In the genomic region with DNA sequence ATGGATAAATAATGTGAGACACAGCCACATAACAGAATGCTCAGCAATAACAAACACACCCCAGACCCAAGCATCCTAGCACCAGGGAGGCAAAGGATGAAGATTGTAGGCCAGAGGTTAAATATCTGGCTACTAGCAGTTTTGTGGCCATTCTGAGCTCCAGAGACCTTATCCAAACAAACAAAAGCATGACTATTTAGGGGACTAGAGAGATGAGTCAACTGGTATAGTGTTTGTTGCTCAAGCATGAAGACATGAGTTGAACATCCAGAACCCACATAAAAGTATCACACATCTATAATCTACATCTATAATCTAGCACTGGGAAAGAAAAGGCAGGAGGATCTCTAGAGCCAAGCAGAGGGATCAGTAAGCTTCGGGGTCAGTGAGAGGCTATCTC, we compare ENCODE assay signal across 28 mouse cellular contexts.
"Had no signal": no experiment of that assay in that cellular context is flagged by ENCODE, and none has a peak within 500 bp of the region (broad histone marks: within the 10 kb centered on the region; RNA-seq: fewer than 3 reads in every experiment).

No protein-coding gene starts in this region.

- H3K27me3 ChIP-seq: limb, embryonic 12.5 days; limb, embryonic 13.5 days; limb, embryonic 15.5 days; liver, embryonic 12.5 days; liver, embryonic 13.5 days; liver, embryonic 15.5 days; lung, embryonic 15.5 days; megakaryocyte, embryonic 14.5 days; midbrain, embryonic 12.5 days; midbrain, embryonic 13.5 days; midbrain, embryonic 15.5 days; neural tube, embryonic 12.5 days had no signal

- H3K4me1 ChIP-seq: limb, embryonic 10.5 days; limb, embryonic 12.5 days; limb, embryonic 13.5 days; limb, embryonic 15.5 days; liver, embryonic 12.5 days; liver, embryonic 15.5 days; lung, embryonic 15.5 days; midbrain, embryonic 10.5 days; midbrain, embryonic 12.5 days; midbrain, embryonic 13.5 days; midbrain, embryonic 15.5 days; neural tube, embryonic 12.5 days had no signal

- ATAC-seq: liver, embryonic 12.5 days; liver, postnatal 0 days; lung, postnatal 0 days; midbrain, embryonic 13.5 days; midbrain, embryonic 15.5 days; midbrain, embryonic 16.5 days had no signal

- DNase-seq: left cerebral cortex, postnatal 4 days; liver; liver, embryonic 13.5 days; liver, postnatal 0 days; lung, adult 2 months; lung, embryonic 14.5 days; lung, postnatal 10 days; lung, postnatal 14 days; lung, postnatal 4 days; midbrain, embryonic 14.5 days had no signal

- H3K4me3 ChIP-seq: limb, embryonic 10.5 days; limb, embryonic 12.5 days; limb, embryonic 13.5 days; limb, embryonic 15.5 days; liver, embryonic 12.5 days; liver, embryonic 13.5 days; liver, embryonic 15.5 days; lung, embryonic 15.5 days; megakaryocyte, embryonic 14.5 days; midbrain, embryonic 10.5 days; midbrain, embryonic 12.5 days; midbrain, embryonic 13.5 days; midbrain, embryonic 15.5 days; myocyte; neural tube, embryonic 12.5 days had no signal

- H3K9me3 ChIP-seq: limb, embryonic 10.5 days; limb, embryonic 12.5 days; limb, embryonic 13.5 days; limb, embryonic 15.5 days; liver, embryonic 12.5 days; liver, embryonic 13.5 days; liver, embryonic 15.5 days; lung, embryonic 15.5 days; megakaryocyte, embryonic 14.5 days; midbrain, embryonic 10.5 days; midbrain, embryonic 12.5 days; midbrain, embryonic 13.5 days; midbrain, embryonic 15.5 days; neural tube, embryonic 12.5 days had no signal

- H3K27ac ChIP-seq: limb, embryonic 10.5 days; limb, embryonic 12.5 days; limb, embryonic 13.5 days; limb, embryonic 15.5 days; liver, embryonic 12.5 days; liver, embryonic 13.5 days; liver, embryonic 14.5 days; liver, embryonic 15.5 days; lung, embryonic 15.5 days; macrophage; midbrain, embryonic 10.5 days; midbrain, embryonic 12.5 days; midbrain, embryonic 13.5 days; midbrain, embryonic 15.5 days; neural tube, embryonic 12.5 days had no signal
